Mouse (Mus musculus): ENCODE results near the gene Dact2.

DNA sequence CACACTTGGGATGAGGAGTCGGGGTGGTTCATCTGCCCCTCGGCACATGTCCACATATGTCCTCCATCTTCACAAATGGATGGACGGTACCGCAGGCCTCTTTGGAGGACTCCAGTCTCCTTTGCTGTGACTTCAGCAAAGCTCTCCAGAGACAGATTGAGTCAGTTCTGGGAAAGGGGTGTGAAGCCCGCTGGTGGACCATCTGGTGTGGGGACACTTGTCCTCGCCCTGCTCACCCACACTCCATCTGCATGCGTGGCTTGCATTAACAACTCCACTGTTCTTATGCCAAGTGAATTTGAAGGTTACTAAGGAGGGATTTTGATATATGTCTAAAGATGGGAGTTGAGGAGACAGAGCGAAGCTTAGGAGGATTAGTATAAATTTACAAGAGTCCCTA, 43.8 kb upstream of the Dact2 start:
- TF ChIP-seq TAL1 (IDR thresholded peaks at IDR 0.05; ENCODE audit: low read length) (no peak), GATA1 (IDR thresholded peaks at IDR 0.05; ENCODE audit: low read length) (no peak)
